Mouse (Mus musculus): ENCODE results near the gene Mab21l3.
"Not testable (repeated sequence)": the region's sequence is repeated elsewhere in the genome, so short reads cannot be mapped to it uniquely, and the experiment has no call there.

Mab21l3 gene

DNA sequence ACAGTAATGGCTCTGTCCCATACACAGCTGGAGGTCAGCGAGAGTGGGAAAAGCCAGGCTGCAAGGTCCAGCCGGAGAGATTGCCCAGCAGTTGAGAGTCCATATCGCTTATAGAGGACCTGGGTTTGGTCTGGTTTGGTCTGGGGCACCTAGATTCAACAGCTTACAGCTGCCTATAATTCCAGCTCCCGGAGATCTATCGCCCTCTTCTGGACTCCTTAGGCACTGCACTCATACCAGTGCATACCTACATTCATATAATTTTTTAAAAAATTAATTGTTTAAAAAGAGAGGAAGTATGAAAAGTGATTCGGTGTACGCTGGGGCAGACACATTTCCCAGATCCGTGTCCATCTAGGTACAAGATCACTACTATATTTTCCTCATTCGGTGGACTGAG lies 9.4 kb downstream of the Mab21l3 start:
- no peak for DNase-seq

DNA sequence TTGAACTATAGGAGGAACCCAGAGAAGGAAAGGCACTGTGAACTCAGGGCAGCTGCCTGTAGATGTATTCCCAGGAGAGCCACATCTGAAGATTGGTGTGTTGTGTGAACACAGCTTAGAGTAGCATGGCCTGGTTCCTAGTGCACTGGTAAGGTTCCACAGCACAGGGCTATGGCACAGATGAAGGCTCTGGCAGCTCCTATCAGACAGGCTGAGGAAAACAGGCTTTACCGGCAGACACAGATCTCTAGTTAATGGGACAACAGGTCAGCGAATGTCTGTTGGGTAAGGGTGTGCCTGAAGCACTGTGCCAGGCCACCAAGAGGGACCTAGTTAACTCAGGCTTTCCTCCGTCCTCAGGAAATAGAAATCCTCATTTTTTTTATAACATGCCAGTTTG lies 11.8 kb downstream of the Mab21l3 start:
- DNase-seq, result no peak

DNA sequence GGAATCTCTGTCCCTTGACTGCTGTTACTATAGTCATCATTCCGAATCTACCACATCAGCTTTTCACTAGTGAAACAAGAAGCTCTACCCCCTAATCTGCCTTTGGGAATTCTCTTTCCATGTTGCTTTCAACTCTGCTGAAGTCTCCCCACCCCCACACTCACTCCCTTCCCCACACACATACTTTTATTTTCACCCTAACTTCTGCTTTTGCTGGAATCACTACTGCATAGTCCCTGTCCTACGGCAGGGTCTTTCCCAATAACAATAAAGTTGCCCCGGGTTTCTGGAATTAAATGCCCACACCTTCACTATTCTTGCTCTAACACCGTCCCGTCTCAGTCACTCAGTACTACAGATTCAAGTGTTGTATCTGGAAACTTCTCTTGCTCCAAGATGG lies 12.2 kb downstream of the Mab21l3 start:
- DNase-seq, result no peak

DNA sequence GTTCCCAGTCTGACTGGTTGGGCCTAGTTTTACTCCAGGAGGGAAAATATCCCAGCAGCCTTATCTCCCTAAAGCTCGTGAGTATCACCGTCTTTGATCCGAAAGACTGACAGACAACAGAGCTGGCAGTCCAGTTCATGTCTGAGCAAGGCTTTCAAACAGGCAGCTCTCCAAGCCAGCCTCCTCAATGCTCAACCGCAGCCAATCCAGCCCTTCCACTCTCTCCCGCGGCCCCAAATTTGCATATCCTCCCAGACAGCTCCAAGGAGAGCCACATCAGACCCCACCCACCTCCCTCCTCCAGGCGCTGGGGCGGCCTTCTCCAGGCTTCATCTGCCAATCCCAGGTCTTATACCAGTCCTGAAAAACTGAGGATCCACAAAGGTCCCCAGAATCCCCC lies 12.7 kb downstream of the Mab21l3 start:
- no peak for DNase-seq

DNA sequence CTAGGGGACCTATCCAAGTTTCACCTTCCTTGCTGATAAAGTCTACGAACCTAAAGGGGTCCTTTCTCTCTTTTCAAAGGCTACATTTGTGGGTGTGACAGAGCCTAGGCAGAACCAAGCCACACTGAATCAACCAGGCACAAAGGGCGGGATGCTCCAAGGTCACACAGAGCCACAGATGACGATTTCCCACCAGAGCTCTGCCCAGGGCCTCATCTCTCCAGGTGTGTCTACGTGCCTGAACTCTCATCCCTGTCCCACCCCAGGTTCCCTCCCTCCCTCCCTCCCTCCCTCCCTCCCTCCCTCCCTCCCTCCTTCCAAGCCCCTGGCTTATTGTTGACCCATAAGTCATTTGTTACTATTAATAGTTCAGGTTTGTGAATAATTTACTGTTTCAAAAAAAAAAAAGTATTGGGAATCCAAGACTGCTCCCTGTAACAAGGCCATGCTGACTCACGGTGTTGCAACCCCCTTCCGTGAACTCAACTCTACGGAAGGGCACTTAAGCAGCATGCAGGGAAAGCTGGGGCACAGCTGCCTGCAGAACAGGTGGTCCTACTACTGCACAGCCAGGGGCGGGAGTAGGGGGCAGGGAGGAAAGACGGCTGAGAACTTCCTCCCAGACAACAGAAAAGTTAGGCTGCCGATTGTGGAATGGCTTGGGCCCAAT lies 17.4 kb downstream of the Mab21l3 start:
- DNase-seq, result no peak

DNA sequence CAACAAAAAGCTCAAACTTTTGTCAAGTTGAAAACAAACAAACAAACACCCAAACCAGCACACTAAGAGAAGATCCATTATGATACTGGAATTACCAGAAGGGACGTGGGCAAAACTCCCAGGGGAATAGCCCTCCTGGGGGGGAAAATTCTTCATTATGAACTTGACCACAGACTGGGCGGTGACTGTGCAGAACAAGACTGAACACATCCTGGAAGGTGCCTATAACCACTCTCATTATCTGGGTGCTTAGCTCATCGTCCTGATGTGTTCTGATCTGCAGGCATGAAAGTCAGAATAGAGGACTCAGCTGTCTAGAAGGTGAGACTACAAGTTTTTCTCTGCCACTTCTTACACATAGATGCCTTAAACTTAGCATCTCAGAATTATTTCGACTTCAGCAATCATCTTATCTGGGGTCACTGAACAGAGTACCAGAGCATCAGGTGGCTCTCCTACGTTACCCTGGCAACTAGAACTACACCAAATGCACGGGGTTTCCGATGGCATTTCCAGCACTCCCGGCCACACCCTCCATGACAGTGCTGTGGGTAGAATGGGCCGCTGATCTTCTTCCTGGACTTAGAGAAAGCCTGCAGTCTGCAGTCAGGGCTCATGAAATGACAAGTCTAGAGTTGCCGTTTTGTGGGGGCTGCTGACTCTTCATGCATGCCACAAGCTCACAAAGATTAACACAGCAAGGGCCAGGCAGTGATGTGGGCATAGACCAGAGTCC lies 18.7 kb downstream of the Mab21l3 start:
- DNase-seq, result no peak

DNA sequence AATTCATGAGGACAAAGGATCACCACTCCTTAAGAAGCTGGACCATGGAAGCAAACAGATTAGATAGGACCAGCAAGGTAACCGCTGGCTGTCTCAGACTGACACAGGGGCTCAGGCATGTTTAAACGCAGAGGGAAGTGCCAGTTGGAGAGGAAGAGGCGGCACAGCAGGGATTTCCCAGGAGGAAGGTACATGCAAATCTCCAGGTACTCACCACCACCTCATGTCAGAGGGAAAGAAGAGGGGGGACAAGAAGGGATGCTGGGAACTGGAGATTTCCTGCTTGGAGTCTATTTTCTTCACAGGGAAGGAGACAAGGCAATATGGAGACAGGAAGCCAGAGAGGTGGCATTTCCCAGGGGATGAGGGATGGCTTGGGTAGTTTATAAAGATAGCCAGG lies 20.2 kb downstream of the Mab21l3 start:
- no peak for DNase-seq

DNA sequence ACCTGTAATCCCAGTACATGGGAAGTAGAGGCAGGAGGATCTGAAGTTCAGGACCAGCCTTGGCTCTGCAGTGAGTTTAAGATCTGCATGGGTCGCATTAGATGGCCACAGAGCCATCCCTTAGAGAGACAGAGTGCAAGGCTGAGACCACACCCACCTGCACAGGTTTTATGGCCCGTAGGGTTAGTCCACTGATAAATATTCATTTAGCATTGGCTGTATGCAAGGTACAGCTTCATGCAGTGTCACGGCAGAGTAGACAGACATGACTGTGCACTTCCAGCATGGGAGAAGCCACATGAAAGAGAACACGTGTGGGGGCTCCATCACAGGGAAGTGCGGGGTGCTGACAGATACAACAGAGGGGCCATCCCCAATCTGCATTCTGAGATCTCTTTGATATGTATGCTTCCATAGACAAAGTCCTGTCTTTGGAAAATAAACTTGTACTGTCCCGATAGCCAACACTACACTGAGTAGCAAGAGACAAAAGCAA lies 21.5 kb downstream of the Mab21l3 start:
- DNase-seq, result no peak

DNA sequence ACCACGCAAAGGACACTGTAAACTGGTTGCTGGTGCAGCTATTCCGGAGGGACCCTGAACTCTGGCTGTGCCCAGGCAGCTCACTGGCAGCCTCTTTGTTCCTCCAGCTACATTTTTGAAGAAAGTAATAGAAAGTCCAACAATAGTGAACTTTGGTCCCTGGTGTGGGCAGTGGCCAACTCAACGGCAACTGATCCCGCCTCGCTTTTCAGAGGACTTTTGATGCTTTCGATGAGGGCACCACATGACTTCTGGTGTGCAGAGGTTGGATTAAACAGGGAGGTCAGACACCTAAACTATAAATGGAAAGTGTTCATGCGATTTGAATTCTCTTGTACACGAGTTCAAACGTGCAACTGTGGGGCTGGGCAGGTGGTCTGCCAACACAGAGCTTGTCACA lies 24.4 kb downstream of the Mab21l3 start:
- no peak for DNase-seq

DNA sequence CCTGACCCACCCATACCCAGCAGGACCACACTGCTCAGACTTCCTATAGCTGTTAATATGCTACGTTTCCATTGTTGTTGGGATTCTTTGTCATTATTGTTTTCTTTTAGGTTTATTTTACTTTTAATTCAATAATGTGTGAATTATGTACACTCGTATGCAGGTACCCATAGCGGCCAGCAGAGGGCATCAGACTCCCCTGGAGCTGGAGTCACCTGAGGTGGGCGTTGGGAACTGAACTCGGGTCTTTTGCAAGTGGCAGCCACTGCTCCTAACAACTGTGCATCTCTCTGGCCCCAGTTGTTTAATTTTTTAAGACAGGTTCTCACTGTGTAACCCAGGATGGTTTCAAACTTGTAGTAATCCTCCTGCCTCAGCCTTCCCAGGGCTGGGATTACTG lies 26.7 kb downstream of the Mab21l3 start:
- no peak for DNase-seq

DNA sequence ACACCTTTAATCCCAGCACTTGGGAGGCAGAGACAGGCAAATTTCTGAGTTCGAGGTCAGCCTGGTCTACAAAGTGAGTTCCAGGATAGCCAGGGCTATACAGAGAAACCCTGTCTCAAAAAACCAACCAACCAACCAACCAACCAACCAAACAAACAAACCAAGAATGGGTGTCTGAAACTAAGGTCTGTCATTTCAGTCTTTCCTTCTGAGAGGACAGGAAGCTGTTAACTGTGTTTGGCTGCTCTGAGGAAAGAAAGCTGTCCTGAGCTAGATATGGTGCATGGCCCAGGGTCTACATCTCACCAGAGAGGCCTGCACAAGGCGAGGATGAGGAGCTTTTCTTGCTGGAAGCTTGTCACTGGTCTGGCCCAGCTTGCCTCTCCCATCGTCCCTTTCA lies 28.1 kb downstream of the Mab21l3 start:
- not testable (repeated sequence) for DNase-seq

DNA sequence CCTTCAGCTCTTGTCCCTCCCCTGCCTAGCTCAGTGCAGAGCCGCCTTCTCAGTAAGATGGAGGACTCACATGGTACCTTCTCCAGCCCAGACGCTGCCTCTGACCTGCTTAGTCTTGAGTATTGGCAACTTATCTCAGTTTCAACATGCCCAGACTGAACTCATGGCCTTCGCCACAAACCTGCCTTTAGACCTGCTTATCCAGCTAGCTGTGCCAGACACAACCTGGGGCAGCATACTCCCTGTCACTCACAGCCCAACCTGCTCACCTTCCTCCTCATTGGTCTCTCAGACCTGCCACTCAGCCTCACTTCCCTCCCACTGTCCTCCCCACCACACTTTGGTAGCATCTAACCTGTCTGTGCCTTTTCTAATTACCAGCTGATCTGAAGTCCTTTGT lies 32.8 kb downstream of the Mab21l3 start:
- DNase-seq, result no peak

DNA sequence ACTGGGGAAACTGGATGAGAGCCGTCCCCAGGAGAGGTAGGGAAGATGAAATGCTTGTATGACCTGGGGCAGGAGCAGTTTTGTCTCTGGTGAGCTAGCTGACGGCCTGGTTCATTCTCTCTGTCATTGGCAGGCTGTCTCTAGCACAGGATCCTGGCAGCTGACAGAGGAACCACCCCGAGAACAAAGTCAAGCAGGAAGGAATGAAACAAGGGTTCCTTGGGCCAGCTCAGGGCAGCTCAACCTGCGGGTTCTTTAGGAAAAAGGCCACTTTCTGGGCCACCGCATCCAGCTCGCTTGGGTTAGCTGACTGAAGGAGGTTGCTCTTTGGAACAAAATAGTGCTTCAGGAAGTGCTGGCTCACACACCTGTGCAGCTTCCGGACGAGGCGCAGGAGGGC lies 34.0 kb downstream of the Mab21l3 start:
- DNase-seq, result no peak

DNA sequence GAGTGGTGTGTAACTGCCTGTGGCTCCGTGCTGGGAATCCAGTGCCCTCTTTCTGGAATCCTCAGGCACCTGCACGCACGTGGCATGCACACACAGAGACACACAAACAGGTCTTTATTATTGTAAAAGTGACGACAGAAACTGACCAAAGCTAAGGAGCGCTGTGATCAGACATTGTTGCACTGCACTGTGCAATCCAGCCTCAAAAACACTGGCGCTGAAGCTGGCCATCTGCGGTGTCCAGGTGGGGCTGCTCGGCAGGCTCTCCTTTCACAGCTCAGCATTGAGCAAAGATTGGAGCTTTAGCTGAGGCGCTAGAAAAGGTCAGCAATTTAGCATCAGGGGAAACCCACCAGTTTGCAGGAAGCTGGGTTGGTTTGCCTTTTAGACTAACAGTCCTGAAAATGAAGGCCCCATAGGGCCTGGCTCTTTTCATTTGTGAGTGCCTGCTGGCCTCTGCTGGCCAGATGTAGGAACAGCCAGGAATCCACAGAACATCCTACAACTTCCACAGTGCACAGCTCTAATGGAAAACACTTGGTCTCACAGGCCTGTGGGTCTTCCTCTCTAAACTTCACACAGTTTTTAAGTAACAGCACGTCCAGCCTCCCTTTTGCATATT lies 36.3 kb downstream of the Mab21l3 start:
- DNase-seq, result peak; percentile 72

DNA sequence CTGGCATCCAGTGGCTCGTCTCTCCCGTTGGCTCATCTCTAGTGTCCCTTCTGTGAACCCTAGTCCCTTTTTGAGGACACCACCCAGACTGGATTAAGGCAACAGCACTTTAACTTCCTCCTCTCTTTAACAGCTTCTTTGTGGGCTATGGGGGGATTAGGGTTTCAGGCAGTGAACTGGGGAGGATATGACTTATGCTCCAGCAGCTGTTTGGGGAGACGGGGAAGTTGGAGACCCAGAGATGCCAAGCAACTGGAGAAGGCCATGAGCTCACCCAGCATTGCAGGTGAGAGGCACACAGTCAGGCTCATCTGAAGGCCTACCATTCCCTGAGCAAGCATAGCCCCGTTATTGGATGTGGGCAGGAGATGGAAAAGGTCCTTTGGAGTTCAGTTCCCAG lies 36.8 kb downstream of the Mab21l3 start:
- no peak for DNase-seq

DNA sequence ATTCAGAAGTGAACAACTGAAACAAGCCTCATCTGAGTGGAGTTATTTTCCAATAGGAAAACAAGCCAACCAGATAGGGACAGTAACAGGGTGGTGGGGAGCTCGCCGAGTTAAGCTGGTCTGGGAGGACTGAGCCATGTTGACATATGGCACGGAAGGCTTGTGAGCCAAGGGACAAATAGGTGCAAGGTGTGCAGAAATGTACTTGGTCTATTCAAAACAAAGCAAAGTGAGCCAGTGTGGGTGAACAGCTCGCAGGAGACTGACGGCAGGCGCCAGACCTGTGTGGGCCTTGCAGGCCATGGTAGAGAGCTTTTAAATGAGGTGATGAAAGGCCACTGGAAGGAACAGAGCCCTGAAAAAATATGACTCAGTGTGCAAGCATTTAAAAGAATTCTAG lies 41.1 kb downstream of the Mab21l3 start:
- peak; percentile 96 for DNase-seq

DNA sequence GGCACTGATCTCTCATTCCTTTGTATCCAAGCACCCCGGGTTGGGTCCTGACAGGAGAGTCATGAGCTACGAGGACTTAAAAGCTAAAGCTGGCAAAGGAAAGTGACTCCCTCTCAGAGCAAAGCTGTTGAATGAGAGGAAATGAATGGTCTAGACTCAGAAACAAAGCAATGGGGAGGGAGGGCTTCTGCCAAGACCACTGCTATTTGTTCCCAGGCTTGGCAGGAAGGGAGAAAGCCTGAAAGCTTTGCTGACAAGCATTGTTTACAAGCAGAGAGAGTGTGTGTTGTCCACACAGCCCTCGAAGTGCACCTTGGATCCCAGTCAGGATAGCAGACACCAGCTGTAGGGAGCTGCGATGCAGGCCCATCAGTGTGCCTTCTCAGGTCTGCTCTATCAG lies 41.8 kb downstream of the Mab21l3 start:
- DNase-seq, result peak; percentile 77

DNA sequence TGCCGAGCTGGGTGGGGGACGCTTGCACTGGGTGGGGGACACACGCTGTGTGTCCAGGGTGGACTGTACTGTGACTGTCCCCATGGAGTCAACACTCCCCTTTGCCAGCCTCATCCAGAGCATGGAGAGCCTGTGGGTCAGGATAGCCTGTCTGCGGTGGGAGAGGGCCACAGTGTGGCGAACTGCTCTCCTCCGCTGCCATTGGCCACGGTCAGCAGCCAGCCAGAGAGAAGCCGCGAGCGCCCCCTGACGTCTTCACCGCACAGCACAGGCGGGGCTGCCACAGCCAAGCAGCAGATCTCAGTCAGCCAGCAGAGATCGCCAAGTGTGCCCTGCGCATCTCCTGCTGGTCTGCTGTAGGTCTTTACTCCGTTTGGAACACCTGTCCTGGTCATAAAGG lies 42.6 kb downstream of the Mab21l3 start:
- peak; percentile 94 for DNase-seq

DNA sequence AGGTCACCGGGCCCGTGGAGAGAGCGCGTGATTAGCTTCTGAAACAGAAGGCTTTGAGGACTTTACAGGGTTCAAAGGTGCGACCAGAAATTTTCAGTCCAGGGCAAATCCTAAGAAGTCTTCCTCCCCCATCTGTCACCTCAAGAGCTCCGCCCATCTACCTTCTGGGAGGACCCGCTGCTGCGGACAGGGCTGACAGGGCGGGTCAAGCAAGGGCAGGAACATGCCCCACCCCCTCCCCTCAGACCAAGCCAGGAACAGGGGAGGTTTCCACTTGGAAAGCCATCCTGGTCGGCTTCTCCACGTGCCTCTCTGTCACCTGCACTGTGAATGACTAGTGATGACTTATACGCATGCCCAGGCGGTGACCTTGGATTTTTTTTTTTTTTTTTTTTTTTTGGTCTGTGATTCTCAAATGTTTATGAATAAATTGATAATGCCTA lies 43.2 kb downstream of the Mab21l3 start:
- peak; percentile 66 for DNase-seq

DNA sequence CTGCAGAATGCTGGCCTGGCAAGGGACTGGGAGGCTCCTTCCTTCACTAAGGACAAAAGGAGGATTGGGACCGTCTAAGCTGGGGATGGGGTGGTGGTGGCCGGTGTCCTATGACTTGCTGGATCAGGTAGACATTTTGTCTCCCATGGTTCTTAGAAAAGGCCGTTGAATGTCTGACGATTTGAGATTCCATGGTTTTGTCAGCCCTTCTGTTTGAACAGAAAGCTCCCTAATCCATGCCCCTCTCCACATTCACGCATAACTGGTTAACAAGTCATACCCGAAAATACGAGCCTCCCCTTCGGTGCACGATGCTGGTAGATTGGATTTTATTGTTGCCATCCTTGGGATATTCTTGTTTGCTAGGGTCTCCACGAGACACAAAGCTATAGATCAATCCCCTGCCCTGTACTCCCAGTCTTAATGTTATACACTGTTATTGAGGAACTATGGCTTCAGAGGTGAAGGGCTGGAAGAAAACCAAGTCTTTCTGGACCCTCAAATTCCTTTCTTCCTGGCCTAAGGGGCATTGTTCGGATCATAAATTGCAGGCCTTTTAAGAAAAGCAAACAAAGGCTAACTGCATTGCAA lies 43.7 kb downstream of the Mab21l3 start:
- peak; percentile 41 for DNase-seq

DNA sequence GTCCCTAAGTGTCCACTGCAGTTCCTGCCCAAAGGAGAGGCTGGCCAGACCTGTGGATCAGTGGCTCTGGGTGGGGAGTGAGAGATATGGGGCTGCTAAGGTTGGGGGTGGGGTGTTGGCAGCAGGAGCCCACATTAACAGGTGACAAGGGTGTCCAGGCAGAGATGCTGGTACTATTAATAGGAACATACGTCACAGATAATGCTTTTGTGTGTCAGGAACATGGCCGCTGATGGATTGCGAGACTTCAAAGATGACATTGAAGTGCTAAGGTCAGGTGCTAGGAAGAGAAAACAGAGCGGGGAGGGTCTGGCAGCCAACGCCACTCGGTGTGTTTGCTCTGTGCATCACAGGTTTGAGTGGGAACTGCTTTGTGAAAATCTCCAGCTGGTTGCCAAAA lies 44.4 kb downstream of the Mab21l3 start:
- DNase-seq, result peak; percentile 48

DNA sequence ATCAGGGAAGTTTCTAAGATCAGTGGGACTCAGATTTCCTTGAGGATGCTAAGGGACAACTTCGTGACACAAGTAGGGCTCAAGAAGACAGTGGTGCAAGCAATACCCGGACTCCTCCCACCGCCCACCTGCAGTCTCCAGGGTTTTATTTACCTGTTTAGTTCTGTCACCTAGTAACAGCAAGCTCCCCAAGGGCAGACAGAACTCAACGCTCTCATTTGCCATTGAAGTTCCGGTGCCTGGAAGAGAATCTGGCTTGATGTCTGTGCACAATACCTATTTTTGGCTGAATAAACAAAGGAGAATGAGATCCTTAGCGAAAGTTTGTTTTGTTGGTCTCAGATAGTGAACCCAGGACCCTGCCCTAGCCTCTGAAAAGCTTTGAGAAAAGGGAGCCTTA lies 45.0 kb downstream of the Mab21l3 start:
- no peak for DNase-seq

DNA sequence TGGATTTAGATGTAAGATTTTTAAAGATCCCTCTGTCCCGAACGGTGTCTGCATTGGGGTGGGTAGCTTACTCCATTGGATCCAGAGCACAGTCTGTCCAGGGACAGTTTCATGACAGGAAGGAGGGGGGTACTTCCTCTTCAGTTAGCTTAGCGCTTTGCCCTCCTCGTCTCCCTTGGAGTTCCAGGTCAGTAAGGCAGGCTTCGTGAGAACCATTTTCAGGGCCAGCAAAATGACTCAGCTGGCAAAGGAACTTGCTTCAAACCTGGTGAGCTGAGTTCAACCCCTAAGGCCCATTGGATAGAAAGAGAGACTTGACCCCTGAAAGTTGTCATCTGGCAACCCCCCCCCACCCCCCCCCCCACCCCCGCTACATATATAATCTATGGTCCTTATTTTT lies 46.0 kb downstream of the Mab21l3 start:
- no peak for DNase-seq

DNA sequence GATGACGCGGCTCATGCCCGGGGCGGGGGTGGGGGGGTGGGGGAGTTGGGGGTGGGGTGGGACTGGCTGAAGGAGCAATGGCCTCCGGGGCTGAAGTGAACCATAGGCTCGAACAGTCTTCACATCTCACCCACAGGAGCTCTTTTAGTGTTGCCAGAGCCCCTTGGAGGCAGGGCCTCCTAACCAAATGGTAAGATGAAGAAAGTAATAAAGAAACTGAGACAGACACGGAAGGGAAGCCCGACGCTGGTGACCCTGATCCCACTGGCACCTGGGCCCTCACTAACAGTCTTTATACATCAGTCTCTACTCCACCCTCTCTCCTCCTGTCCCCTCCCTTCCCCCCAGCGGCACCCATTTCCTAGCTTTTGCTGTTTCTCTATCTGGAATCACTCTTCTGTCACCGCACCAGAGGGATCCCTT lies 48.2 kb downstream of the Mab21l3 start:
- no peak for DNase-seq

Measured in cerebellum, adult 11-12 months (tissue).